Mouse (Mus musculus) ES-Bruce4 (cell line): ENCODE measurements around the gene Cntn4. TPM values are rescaled to one million over a fixed set of nuclear protein-coding genes. Genes with fewer than 3 reads are reported as not detected.

Experiments
- H3K27ac ChIP-seq: 2 replicates; pipeline ENCODE4 v1.5.1; 2012; ENCODE audit warnings: low read length, inconsistent platforms; ENCODE audit not compliant: insufficient read depth
- H3K27me3 ChIP-seq: 2 replicates; pipeline ENCODE4 v1.6.1; 2012; ENCODE audit warnings: mild to moderate bottlenecking, low read length, inconsistent platforms; ENCODE audit not compliant: control insufficient read depth, poor library complexity, insufficient read depth, severe bottlenecking
- H3K36me3 ChIP-seq: 2 replicates; pipeline ENCODE4 v1.6.1; 2012; ENCODE audit warnings: inconsistent platforms, mild to moderate bottlenecking, low read length, moderate library complexity; ENCODE audit not compliant: control insufficient read depth, poor library complexity, insufficient read depth, severe bottlenecking
- H3K4me1 ChIP-seq: one replicate; pipeline ENCODE4 v1.8.1; 2011; ENCODE audit warnings: low read length; ENCODE audit not compliant: control insufficient read depth, insufficient read depth
- H3K4me3 ChIP-seq: 2 replicates; pipeline ENCODE4 v1.5.1; 2011; ENCODE audit warnings: low read depth, mild to moderate bottlenecking, low read length
- H3K9ac ChIP-seq: 2 replicates; pipeline ENCODE4 v1.6.1; 2012; ENCODE audit warnings: low read depth, mild to moderate bottlenecking, inconsistent platforms; ENCODE audit not compliant: poor library complexity, severe bottlenecking
- H3K9me3 ChIP-seq: replicated peaks from 2 replicates; pipeline ENCODE4 v1.6.1; 2012; ENCODE audit warnings: mild to moderate bottlenecking, low read length, inconsistent platforms; ENCODE audit not compliant: control insufficient read depth, poor library complexity, insufficient read depth, severe bottlenecking
- CTCF ChIP-seq: IDR thresholded peaks from one replicate; pipeline ENCODE4 v1.8.1; 2011; ENCODE audit warnings: low read depth, low read length
- EP300 ChIP-seq: IDR thresholded peaks from 2 replicates; pipeline ENCODE4 v1.6.1; 2011; ENCODE audit warnings: low read depth, low read length; ENCODE audit not compliant: insufficient read depth
- POLR2A ChIP-seq: IDR thresholded peaks from one replicate; pipeline ENCODE4 v1.8.1; 2011; ENCODE audit warnings: low read length; ENCODE audit not compliant: insufficient read depth
- polyA plus RNA-seq: library from polyadenylated mRNA; stranded (reverse); fragments of >200 nt; gene quantifications from 2 replicates; pipeline ENCODE4 v1.2.4, GENCODE M21; 2011; ENCODE audit warnings: low read depth; ENCODE audit not compliant: missing spikeins, insufficient read depth, insufficient read length

The Cntn4 gene
- polyA plus RNA-seq, 1 experiment: not detected

DNA sequence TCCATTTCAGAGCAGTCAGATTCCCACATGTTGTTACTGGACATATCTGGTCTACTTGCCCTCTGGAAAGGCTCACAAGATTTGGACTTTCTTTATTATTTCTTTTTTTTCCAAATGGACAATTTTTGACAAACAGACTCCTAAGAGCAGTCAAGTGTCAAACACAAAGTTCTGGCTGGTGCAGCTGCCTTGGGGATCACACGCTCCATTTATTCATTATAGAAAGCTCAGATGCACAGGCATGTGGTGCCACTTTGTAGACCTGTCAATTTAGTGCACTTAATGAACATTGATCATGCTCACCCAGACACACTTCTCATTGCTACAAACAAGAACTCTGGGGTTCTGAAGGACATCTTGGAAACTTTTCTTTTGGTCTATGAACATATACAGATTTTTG is 337.7 kb downstream of the Cntn4 start:
- Histone ChIP-seq H3K4me3 (no peak overlapping the region), H3K27ac (no peak overlapping the region), H3K9ac (no peak overlapping the region), H3K9me3 (no peaks in the 10 kb centered on the region), H3K27me3 (no peaks in the 10 kb centered on the region), H3K4me1 (no peaks in the 10 kb centered on the region), H3K36me3 (no peaks in the 10 kb centered on the region)
- no peak for TF ChIP-seq EP300
- TF ChIP-seq CTCF: no peak
- TF ChIP-seq POLR2A: no peak

DNA sequence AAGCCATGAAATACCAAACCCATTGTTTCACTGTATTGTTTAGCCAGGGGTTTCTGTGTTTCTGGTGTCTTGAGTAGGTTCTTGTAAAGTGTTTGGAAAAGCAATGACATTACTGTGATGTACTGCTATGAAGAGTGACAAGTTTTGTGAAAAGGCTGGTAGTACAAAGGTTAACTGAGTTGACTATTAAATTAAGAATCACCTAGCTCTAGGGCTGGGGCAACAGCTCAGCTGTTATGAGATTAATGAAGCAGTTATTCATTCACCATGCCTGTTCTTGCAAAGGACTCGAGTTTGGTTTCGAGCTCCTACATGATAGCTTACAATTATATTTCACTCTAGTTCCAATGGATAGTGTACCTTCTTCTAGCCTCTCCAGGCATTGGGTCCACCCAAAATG is 371.4 kb downstream of the Cntn4 start:
- Histone ChIP-seq H3K9ac (no peak overlapping the region), H3K9me3 (no peaks in the 10 kb centered on the region), H3K27ac (no peak overlapping the region), H3K4me3 (no peak overlapping the region), H3K36me3 (no peaks in the 10 kb centered on the region), H3K27me3 (no peaks in the 10 kb centered on the region), H3K4me1 (no peaks in the 10 kb centered on the region)
- TF ChIP-seq POLR2A (no peak), CTCF (no peak), EP300 (no peak)

DNA sequence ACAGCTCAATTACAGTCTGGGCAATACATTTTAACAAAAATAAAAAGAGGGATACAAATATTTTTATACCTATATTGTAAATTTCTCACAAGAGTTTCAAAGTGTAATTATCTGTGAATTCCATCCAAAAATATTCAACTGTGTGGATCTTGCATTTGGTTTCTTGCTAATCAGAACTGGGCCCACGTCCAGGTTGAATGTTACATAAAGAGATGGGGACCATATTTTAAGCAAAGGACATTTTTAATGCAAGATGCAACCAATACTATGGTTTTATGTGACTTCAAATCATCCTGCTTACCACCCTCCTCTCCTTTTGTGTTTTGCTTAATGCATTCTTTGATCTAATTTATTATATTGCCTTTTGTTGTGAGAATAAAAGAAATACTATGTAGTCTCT is 378.7 kb downstream of the Cntn4 start:
- Histone ChIP-seq H3K27me3 (no peaks in the 10 kb centered on the region), H3K4me3 (no peak overlapping the region), H3K9ac (no peak overlapping the region), H3K27ac (no peak overlapping the region), H3K4me1 (no peaks in the 10 kb centered on the region), H3K36me3 (no peaks in the 10 kb centered on the region), H3K9me3 (no peaks in the 10 kb centered on the region)
- TF ChIP-seq POLR2A (no peak), EP300 (no peak), CTCF (no peak)

DNA sequence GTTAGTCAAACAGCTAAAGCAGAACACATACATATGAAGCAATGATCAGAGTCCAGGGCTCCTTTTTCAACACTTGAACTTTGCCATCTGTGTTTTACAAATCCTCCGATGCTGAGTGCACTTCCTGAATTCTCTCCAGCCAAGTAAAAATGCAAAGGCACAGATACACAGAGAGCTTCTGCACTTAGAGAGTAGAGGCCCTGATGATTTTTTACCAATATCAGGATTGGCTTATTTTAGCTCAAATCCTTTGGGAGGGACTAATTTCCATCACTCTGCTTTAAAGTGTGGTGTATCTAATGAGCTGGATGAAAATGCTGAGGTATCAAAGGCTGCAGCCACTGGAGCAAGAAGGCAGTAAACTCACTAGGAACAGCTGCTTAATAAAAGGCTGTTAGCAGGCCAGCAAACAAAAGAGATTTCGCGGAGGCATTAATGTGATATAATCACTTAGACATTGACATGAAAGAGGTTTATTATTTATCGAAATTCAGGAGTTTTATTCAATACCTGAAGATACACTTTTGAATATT is 400.7 kb downstream of the Cntn4 start:
- H3K9ac ChIP-seq: no peak overlapping the region
- H3K9me3 ChIP-seq: no peaks in the 10 kb centered on the region
- no peaks in the 10 kb centered on the region for H3K36me3 ChIP-seq
- no peak for TF ChIP-seq CTCF
- no peak for TF ChIP-seq POLR2A
- TF ChIP-seq EP300: no peak
- H3K4me3 ChIP-seq: no peak overlapping the region
- no peak overlapping the region for H3K27ac ChIP-seq
- H3K4me1 ChIP-seq: no peaks in the 10 kb centered on the region
- H3K27me3 ChIP-seq: no peaks in the 10 kb centered on the region

DNA sequence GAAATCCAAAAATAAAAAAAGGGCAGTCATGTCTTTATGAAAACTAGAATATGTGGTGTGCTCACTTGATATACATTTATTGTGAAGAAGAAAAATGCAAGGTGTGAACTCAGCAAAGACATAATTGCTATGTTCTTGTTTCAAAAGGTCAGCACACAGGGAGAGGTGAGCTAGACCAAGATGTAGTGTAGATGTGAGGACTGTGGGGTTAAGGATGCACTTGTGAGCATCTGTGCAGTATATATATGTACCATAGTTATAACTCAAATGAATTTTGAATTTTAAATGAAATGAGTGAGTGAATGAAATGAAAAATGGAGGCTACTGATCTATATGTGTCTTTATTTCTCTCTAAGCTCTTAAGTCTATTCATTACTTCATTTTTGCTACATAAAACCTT is 401.2 kb downstream of the Cntn4 start:
- H3K9ac ChIP-seq: no peak overlapping the region
- no peaks in the 10 kb centered on the region for H3K4me1 ChIP-seq
- H3K36me3 ChIP-seq: no peaks in the 10 kb centered on the region
- H3K4me3 ChIP-seq: no peak overlapping the region
- no peaks in the 10 kb centered on the region for H3K9me3 ChIP-seq
- H3K27me3 ChIP-seq: no peaks in the 10 kb centered on the region
- H3K27ac ChIP-seq: no peak overlapping the region
- TF ChIP-seq EP300: no peak
- TF ChIP-seq CTCF: no peak
- no peak for TF ChIP-seq POLR2A

DNA sequence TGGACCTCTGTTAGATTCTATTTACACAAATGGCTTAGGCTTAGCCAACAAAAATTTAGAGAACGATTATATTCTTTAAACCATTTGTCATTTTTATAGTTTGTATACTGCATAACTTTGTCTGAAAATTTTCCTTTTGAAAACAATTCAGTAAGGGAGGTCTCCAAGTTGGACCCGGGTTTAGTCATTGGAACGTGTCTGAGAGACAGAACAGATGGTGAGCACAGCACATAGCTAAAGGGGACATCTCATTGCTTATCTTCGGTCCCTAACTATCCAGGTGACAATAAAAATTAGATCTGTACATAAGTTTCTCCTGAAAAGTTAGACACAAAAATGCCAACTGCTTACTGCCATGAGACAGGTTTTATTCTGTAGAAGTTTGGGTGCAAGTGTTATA is 420.4 kb downstream of the Cntn4 start:
- no peak for TF ChIP-seq EP300
- no peaks in the 10 kb centered on the region for H3K36me3 ChIP-seq
- H3K4me3 ChIP-seq: no peak overlapping the region
- H3K9me3 ChIP-seq: no peaks in the 10 kb centered on the region
- no peaks in the 10 kb centered on the region for H3K27me3 ChIP-seq
- no peaks in the 10 kb centered on the region for H3K4me1 ChIP-seq
- H3K27ac ChIP-seq: no peak overlapping the region
- no peak overlapping the region for H3K9ac ChIP-seq
